8 mouse cellular contexts compared by ENCODE assay signal in the genomic region with DNA sequence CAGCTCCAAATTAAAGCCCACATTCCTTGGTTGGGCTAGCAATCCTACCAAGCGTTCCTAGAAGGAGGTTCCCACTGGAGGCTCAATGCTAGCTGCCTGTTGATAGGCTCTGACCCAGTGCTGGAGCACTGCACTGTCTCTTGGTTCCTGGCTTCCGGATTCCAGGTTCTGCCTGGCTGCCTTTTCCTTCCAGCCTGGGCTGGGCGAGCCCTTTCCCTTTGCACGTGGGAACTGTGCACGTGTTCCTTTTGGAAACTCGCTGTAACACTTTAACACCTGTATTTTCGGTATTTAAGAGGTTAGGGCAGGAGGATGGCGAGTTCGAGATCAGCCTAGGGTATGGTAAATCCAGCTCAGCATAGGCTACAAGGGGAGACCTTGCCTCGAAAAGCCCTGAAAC. TPM values are rescaled to one million over a fixed set of nuclear protein-coding genes. Genes with fewer than 3 reads are reported as not detected.
DNase-seq lines count a peak whose midpoint lies in the region; ATAC-seq lines count a peak whose summit lies in the region.

No protein-coding gene starts in this region.

- H3K4me2 ChIP-seq in embryonic facial prominence, embryonic 12.5 days (replicated peaks), result peak overlapping the region; percentile 60
- H3K4me2 ChIP-seq in limb, embryonic 13.5 days (replicated peaks), result peak overlapping the region; percentile 79
- peak overlapping the region; percentile 70 for H3K4me2 ChIP-seq in neural tube, embryonic 12.5 days (replicated peaks)

- WGBS in embryonic facial prominence, embryonic 12.5 days, result 69% methylated on average over 10 of the region's 10 CpGs
- 79% methylated on average over 10 of the region's 10 CpGs for WGBS in limb, embryonic 13.5 days
- WGBS in neural tube, embryonic 12.5 days, result 82% methylated on average over 10 of the region's 10 CpGs

- DNase-seq in embryo, embryonic 10.5 days (ENCODE audit: low spot score), result peak; percentile 17
- DNase-seq in embryo, embryonic 11 days, result no peak
- DNase-seq in heart, postnatal 4 days, result peak; percentile 41
- DNase-seq in retina, postnatal 1 day, result no peak
- no peak for DNase-seq in c-Kit-positive CD71-positive TER-119-positive erythroid progenitor cells, embryonic 14.5 days (ENCODE audit: low spot score)

- H3K4me3 ChIP-seq in embryonic facial prominence, embryonic 12.5 days, result no peak overlapping the region
- peak overlapping the region; percentile 54 for H3K4me3 ChIP-seq in limb, embryonic 13.5 days
- H3K4me3 ChIP-seq in neural tube, embryonic 12.5 days, result no peak overlapping the region; the same call in 1 of the 2 replicates

- no peaks in the 10 kb centered on the region for H3K9me3 ChIP-seq in embryonic facial prominence, embryonic 12.5 days
- no peaks in the 10 kb centered on the region for H3K9me3 ChIP-seq in limb, embryonic 13.5 days
- no peaks in the 10 kb centered on the region for H3K9me3 ChIP-seq in neural tube, embryonic 12.5 days

- no peak for ATAC-seq in embryonic facial prominence, embryonic 12.5 days (ENCODE audit: insufficient number of reproducible peaks, insufficient read depth, low FRiP score, low TSS enrichment)
- no peak for ATAC-seq in limb, embryonic 13.5 days (ENCODE audit: low FRiP score, low read depth)
- ATAC-seq in neural tube, embryonic 12.5 days (ENCODE audit: low FRiP score, low read depth), result no peak

- H3K27ac ChIP-seq in embryonic facial prominence, embryonic 12.5 days, result peak overlapping the region; percentile 92
- H3K27ac ChIP-seq in limb, embryonic 13.5 days, result 0 out of 2 replicates have a peak overlapping the region, but pooled peaks have one; percentile 86
- no peak overlapping the region for H3K27ac ChIP-seq in neural tube, embryonic 12.5 days

- H3K36me3 ChIP-seq in embryonic facial prominence, embryonic 12.5 days, result peaks cover 9% of the 10 kb centered on the region
- H3K36me3 ChIP-seq in limb, embryonic 13.5 days, result peaks cover 19% of the 10 kb centered on the region
- peaks cover 7% of the 10 kb centered on the region; the same call in 1 of the 2 replicates for H3K36me3 ChIP-seq in neural tube, embryonic 12.5 days

- H3K27me3 ChIP-seq in embryonic facial prominence, embryonic 12.5 days, result no peaks in the 10 kb centered on the region
- no peaks in the 10 kb centered on the region for H3K27me3 ChIP-seq in limb, embryonic 13.5 days
- H3K27me3 ChIP-seq in neural tube, embryonic 12.5 days (replicated peaks), result no peaks in the 10 kb centered on the region

- H3K4me1 ChIP-seq in embryonic facial prominence, embryonic 12.5 days, result peaks cover 17% of the 10 kb centered on the region
- peaks cover 18% of the 10 kb centered on the region for H3K4me1 ChIP-seq in limb, embryonic 13.5 days
- H3K4me1 ChIP-seq in neural tube, embryonic 12.5 days, result peaks cover 21% of the 10 kb centered on the region

- 0 out of 2 replicates have a peak overlapping the region, but pooled peaks have one; percentile 65 for H3K9ac ChIP-seq in embryonic facial prominence, embryonic 12.5 days
- H3K9ac ChIP-seq in limb, embryonic 13.5 days, result 0 out of 2 replicates have a peak overlapping the region, but pooled peaks have one; percentile 75
- 0 out of 2 replicates have a peak overlapping the region, but pooled peaks have one; percentile 38 for H3K9ac ChIP-seq in neural tube, embryonic 12.5 days

RNA-seq across cellular contexts. Expression of a gene that starts 1.5 kb away (rescaled TPM):
- polyA plus RNA-seq in embryonic facial prominence, embryonic 12.5 days (2016; fragmentation: Nextera tagmentation; extraction: Ambion mirVana), result 237 TPM in 2 replicates
- total RNA-seq in heart, postnatal 4 days (2021), result 10 to 100 TPM; 62.6 to 62.9 TPM
- 209 and 211 TPM in 2 replicates for polyA plus RNA-seq in limb, embryonic 13.5 days (2015; fragmentation: Nextera tagmentation; extraction: Ambion mirVana)
- polyA plus RNA-seq in neural tube, embryonic 12.5 days (2016; fragmentation: Nextera tagmentation; extraction: Ambion mirVana), result 178 and 185 TPM in 2 replicates

RNA-seq across cellular contexts. Expression of a gene that starts 7.0 kb away (rescaled TPM):
- 297 and 344 TPM in 2 replicates for polyA plus RNA-seq in embryonic facial prominence, embryonic 12.5 days (2016; fragmentation: Nextera tagmentation; extraction: Ambion mirVana)
- 100 to 1,000 TPM; 146 to 150 TPM for total RNA-seq in heart, postnatal 4 days (2021)
- polyA plus RNA-seq in limb, embryonic 13.5 days (2015; fragmentation: Nextera tagmentation; extraction: Ambion mirVana), result 318 and 325 TPM in 2 replicates
- 275 and 300 TPM in 2 replicates for polyA plus RNA-seq in neural tube, embryonic 12.5 days (2016; fragmentation: Nextera tagmentation; extraction: Ambion mirVana)

RNA-seq across cellular contexts. Expression of a gene that starts 45.0 kb away (rescaled TPM):
- polyA plus RNA-seq in embryonic facial prominence, embryonic 12.5 days (2016; fragmentation: Nextera tagmentation; extraction: Ambion mirVana), result 772 and 814 TPM in 2 replicates
- 1,000 to 10,000 TPM; 1,405 to 1,430 TPM for total RNA-seq in heart, postnatal 4 days (2021)
- polyA plus RNA-seq in limb, embryonic 13.5 days (2015; fragmentation: Nextera tagmentation; extraction: Ambion mirVana), result 1,317 and 1,385 TPM in 2 replicates
- 545 and 567 TPM in 2 replicates for polyA plus RNA-seq in neural tube, embryonic 12.5 days (2016; fragmentation: Nextera tagmentation; extraction: Ambion mirVana)

Comparison
In these comparisons a context has a peak if more than half of its experiments do, and no peak if none do; other contexts are left out.
1. DNase-seq: peak in embryo, embryonic 10.5 days (single experiment) and heart, postnatal 4 days (single experiment); none in embryo, embryonic 11 days (single experiment), retina, postnatal 1 day (single experiment) and c-Kit-positive CD71-positive TER-119-positive erythroid progenitor cells, embryonic 14.5 days (single experiment).
2. Peak in every context shown above with its lines, with median percentiles within 50 percentile points of each other: H3K4me2 ChIP-seq and H3K9ac ChIP-seq.